Mouse (Mus musculus) midbrain, embryonic 12.5 days (tissue): ENCODE data around the gene Cacnb4. TPM values are rescaled to one million over a fixed set of nuclear protein-coding genes. Genes with fewer than 3 reads are reported as not detected.

Experiments used
- ATAC-seq: fragments of 200-750 bp; cut with Nextera tagmentation; 2 replicates; pipeline ENCODE4 v1.8.0; 2017; ENCODE audit warnings: low read depth, moderate TSS enrichment, moderate library complexity; ENCODE audit not compliant: low FRiP score
- H3K27ac ChIP-seq: fragments of 300-500 bp; sonication (generic); replicated peaks from 2 replicates; pipeline ENCODE4 v1.5.1; 2016; ENCODE audit warnings: mild to moderate bottlenecking
- H3K27me3 ChIP-seq: fragments of 300-500 bp; sonication (generic); 2 replicates; pipeline ENCODE4 v1.6.1; 2016; ENCODE audit warnings: mild to moderate bottlenecking
- H3K36me3 ChIP-seq: fragments of 300-500 bp; sonication (generic); 2 replicates; pipeline ENCODE4 v1.6.1; 2016
- H3K4me1 ChIP-seq: fragments of 300-500 bp; sonication (generic); 2 replicates; pipeline ENCODE4 v1.6.1; 2016
- H3K4me2 ChIP-seq: fragments of 300-500 bp; sonication (generic); replicated peaks from 2 replicates; pipeline ENCODE4 v1.6.1; 2016; ENCODE audit warnings: mild to moderate bottlenecking, moderate library complexity
- H3K4me3 ChIP-seq: fragments of 300-500 bp; sonication (generic); 2 replicates; pipeline ENCODE4 v1.5.1; 2016; ENCODE audit warnings: mild to moderate bottlenecking
- H3K9ac ChIP-seq: fragments of 300-500 bp; sonication (generic); replicated peaks from 2 replicates; pipeline ENCODE4 v1.6.1; 2016; ENCODE audit warnings: mild to moderate bottlenecking, moderate library complexity
- H3K9me3 ChIP-seq: fragments of 300-500 bp; sonication (generic); 2 replicates; pipeline ENCODE4 v1.6.1; 2016; ENCODE audit warnings: mild to moderate bottlenecking
- WGBS: fragments of 180-500 bp; shearing (Covaris S2); methylation state at CpG from one replicate; pipeline ENCODE4 v1.1.7; 2016; 5-methylcytosine and 5-hydroxymethylcytosine counted together
- polyA plus RNA-seq: library from polyadenylated mRNA; unstranded; fragments of >200 nt; fragmentation: Nextera tagmentation; extraction: Ambion mirVana; gene quantifications from 2 replicates; pipeline ENCODE4 v1.2.1, GENCODE M21; 2016

Cacnb4 gene
- polyA plus RNA-seq, 1 experiment from 2014 or later: 5.0 TPM

DNA sequence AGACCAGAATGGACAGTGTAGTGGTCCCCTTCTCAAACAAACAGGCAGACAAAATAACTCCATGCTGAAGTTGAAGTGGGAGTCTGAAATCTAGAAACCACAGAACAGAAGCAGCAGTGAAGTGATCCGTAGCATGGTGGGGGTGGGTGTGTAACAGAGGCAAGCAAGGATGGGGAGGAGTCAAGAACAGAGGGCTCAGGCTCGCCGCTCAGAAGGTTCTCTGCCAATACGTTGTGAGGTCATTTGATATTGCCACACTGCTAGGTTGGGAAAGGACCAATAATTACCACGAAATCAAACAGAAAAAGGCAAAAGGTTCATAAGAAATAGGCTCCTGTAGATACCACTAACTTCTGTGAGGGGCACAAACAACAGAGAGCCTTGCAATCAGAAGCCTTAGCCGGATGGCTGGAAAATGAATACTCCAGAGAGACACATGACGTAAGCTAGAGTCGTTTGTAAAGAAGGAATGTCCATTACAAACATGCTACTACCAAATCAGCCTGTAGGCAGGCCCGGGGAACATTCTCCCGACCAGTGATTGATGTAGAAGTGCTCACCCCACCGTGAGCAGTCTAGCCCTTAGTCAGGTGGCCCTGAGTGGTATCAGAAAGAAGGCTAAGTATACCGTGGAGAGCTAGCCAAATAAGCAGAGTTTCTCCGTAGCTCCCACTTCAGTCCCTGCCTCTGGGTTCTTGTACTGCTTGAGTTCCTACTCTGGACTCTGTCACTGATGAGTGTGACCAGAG, 199.7 kb downstream of the Cacnb4 start:
- Histone ChIP-seq H3K36me3 (peaks cover 6% of the 10 kb centered on the region; the same call in 1 of the 2 replicates), H3K9ac (no peak overlapping the region), H3K4me1 (no peaks in the 10 kb centered on the region), H3K9me3 (no peaks in the 10 kb centered on the region), H3K4me3 (no peak overlapping the region), H3K27me3 (no peaks in the 10 kb centered on the region), H3K27ac (no peak overlapping the region), H3K4me2 (no peak overlapping the region)
- ATAC-seq: no peak
- 83% methylated on average over 13 of the region's 13 CpGs for WGBS

DNA sequence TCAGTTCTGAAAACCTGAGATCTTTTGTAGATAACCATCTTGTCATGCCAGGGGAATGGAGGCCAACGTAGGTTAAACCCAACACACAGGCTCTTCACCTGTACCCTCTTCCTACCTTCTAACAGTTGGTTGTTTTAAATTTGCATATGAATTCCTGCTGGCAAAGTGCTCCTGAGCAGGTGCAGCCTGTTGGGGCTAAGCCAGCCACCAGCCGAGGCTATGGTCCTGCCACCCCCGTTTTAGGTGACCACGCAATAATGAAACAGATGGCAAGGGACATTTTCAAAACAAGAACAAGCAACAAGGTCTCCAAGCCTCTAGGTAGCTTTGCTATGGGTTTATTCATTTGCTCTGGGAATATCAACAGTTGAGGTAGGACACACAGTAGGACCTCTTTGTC, 200.8 kb downstream of the Cacnb4 start:
- no peak for ATAC-seq
- Histone ChIP-seq H3K27ac (no peak overlapping the region), H3K4me3 (no peak overlapping the region), H3K4me2 (no peak overlapping the region), H3K36me3 (peaks cover 6% of the 10 kb centered on the region; the same call in 1 of the 2 replicates), H3K9me3 (no peaks in the 10 kb centered on the region), H3K9ac (no peak overlapping the region), H3K27me3 (no peaks in the 10 kb centered on the region), H3K4me1 (no peaks in the 10 kb centered on the region)
- WGBS: 96% methylated on average over 4 of the region's 4 CpGs

DNA sequence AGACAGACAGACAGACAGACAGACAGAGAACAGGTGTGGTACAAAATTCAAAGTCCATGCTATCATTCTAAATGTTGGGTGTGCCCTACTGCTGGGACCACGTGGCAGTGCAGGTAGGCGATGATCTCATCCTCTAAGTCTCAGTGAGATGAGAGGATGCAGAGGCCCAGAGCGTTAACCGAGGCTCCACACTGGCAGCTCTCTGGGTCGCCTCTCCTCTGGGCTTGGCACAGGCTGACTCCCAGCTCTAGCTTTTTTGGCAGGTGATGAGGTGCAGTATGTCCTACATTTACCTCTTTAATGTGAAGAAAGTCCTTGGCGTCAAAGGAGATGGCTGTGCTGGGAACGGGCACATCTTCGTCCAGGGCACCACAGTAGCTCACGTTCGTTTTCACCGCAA, 202.1 kb downstream of the Cacnb4 start:
- H3K27me3 ChIP-seq: no peaks in the 10 kb centered on the region
- no peaks in the 10 kb centered on the region for H3K9me3 ChIP-seq
- peaks cover 6% of the 10 kb centered on the region; the same call in 1 of the 2 replicates for H3K36me3 ChIP-seq
- ATAC-seq: no peak
- H3K4me1 ChIP-seq: no peaks in the 10 kb centered on the region
- H3K9ac ChIP-seq: no peak overlapping the region
- no peak overlapping the region for H3K4me2 ChIP-seq
- no peak overlapping the region for H3K4me3 ChIP-seq
- H3K27ac ChIP-seq: no peak overlapping the region
- 92% methylated on average over 11 of the region's 11 CpGs for WGBS

DNA sequence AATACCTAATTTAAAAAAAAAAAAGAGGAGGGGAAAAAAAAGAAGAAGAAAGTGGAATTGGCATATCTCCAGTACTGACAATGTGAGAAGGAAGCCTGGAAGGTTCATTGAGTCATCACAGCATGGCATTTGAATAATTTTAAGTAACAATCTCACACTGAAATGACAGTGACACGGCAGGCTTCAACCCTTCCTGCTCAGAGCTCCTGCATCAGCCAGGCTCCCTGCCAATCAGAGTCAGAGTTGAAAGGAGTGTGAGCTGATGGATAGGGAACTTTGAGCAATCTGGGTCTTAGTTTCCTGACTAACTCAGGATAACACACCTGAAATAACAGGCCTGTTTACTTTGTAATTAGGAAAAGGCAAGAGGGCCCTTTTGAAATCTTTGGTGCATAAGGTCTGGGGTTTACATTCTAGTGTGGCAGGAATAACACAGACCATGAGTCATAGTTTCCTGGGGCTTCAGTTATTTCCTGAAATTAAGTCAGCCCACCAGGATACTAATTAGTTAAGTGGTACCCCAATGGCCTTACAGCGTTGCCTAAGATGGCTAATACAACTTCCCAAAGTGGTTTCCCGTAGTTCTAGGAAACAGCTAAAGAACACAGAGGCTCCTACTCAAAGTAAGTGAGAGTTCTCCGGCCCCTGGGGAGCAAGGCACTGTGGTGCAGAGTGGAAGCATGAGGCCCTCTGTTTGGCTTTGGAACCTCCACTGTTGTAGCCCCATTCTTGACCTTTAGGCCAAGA, 204.9 kb downstream of the Cacnb4 start:
- no peak for ATAC-seq
- Histone ChIP-seq H3K27ac (no peak overlapping the region), H3K9ac (no peak overlapping the region), H3K4me2 (no peak overlapping the region), H3K27me3 (no peaks in the 10 kb centered on the region), H3K9me3 (no peaks in the 10 kb centered on the region), H3K36me3 (peaks cover 6% of the 10 kb centered on the region; the same call in 1 of the 2 replicates), H3K4me1 (no peaks in the 10 kb centered on the region), H3K4me3 (no peak overlapping the region)
- 60% methylated on average over 4 of the region's 4 CpGs for WGBS

DNA sequence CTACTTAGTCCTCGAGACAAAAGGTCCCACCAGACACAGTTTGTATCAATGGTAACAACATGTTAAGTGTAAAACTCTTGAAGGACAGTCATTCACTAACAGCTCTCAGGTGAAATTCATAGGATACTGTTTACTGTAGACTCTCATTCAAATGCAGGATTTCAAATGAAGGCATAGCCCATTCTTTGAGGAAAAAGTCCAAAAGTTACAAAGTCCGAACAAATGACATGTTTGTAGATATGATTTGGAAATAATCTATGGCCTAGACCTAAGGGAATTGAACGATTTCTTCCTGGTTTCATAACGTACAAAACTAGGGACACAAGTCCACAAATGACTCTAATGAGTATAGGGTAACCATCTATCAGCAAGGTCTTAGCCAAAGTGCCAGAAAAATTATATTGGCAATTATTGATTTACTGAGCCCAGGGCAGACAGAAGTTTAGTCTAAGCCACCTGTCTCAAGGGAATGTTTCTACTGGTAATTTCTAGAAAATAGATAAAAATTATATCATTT, 206.5 kb downstream of the Cacnb4 start:
- Histone ChIP-seq H3K27me3 (no peaks in the 10 kb centered on the region), H3K36me3 (peaks cover 6% of the 10 kb centered on the region; the same call in 1 of the 2 replicates), H3K4me1 (no peaks in the 10 kb centered on the region), H3K9me3 (no peaks in the 10 kb centered on the region), H3K9ac (no peak overlapping the region), H3K4me3 (no peak overlapping the region), H3K27ac (no peak overlapping the region), H3K4me2 (no peak overlapping the region)
- WGBS: 88% methylated on average over 4 of the region's 4 CpGs
- no peak for ATAC-seq

DNA sequence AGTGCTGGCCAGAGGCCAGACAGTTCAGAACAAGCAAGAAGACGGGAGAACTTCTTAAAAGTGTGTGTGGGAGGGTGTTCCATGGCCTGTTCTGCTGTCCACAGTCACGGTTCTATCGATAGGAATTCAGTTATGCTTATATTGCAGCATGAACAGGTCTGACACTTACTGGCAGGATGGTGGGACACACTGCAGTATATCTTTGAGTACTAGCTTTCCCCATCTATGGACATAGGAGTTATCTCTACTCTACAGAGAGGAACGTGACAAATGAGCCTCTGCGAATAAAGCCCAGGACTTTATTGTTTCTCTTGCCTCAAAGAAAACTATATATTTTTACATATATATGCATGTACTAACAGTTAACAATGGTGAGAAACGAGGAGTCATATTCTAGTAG, 209.0 kb downstream of the Cacnb4 start:
- ATAC-seq: no peak
- Histone ChIP-seq H3K4me1 (no peaks in the 10 kb centered on the region), H3K27ac (no peak overlapping the region), H3K4me2 (no peak overlapping the region), H3K9me3 (no peaks in the 10 kb centered on the region), H3K4me3 (no peak overlapping the region), H3K9ac (no peak overlapping the region), H3K36me3 (no peaks in the 10 kb centered on the region), H3K27me3 (no peaks in the 10 kb centered on the region)
- WGBS: 87% methylated on average over 6 of the region's 6 CpGs

DNA sequence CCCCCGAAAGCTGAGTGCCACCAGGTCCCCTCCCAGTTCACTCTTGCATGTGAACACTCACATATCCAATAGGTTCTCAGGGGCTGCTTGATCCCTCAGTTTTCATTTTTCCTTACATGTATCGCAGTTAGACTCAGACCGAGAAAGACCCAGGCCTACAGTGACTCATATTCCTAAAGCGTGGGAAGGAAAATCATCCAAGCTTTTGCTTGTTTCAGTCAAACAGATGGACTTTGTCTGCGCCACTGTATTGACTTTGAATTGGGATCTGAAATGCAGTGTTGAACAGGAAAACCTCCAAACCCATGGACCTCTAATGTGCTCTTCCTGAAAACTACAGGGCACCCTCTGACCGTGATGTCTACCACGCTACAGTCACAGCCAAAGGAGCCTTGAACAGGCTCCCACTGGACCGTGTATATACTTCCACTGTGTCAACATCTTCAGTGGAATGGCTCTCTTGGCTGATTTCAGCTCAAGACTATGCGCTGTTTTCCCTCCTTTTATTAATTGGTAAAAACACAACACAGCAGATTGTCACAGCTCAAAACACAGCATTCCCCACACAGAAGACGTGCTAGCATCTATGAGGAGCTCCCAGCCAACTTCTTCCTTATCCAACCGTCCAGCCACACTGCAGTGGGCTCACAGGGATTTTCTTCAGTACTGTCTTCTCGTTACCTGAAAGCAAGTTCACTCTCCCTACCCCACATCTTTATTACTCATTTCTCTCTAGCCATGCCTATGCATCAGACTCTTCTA, 215.2 kb downstream of the Cacnb4 start:
- Histone ChIP-seq H3K4me1 (no peaks in the 10 kb centered on the region), H3K4me3 (no peak overlapping the region), H3K9ac (no peak overlapping the region), H3K4me2 (no peak overlapping the region), H3K36me3 (no peaks in the 10 kb centered on the region), H3K27ac (no peak overlapping the region), H3K9me3 (no peaks in the 10 kb centered on the region), H3K27me3 (no peaks in the 10 kb centered on the region)
- WGBS: 88% methylated on average over 12 of the region's 12 CpGs
- ATAC-seq: no peak

DNA sequence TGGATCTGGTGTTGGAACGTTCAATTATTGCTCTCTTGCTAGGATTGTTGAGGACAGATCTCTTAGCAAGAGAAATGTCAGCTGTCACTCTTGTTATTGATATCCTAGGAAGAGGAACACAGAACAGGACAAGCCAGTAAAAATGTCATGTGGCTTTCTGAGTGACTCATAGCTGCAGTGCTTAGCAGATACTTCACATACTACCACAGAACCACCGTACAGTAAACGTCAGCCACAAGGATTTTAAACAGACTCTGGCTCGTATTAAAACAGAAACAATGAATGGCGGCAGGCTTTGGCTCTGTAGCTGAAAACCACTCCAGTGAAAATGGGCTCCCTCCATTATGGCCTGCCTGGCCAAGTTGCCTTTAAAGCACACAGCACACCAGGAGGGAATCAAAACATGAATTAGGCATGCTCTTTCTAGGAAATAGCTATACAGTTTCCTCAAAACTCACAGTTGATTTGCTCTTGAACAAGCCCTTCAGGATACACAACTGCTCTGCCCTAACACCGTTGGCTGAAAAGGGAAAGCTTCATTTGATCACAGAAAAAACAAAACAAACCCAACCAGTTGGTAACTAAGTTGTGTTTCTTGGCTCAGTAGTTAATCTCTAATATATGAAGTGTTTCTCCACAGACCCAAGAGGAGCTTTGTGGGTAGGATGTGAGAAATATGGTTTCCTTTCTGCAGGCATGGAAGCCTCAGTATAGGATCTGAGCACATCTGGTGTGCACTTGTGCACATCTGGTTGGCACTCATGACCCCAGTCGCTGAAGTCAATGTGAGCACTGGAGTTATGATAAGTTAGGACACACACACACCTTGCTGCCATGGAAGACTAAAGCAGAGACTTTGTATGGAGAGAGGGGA, 220.8 kb downstream of the Cacnb4 start:
- Histone ChIP-seq H3K4me1 (no peaks in the 10 kb centered on the region), H3K27ac (no peak overlapping the region), H3K27me3 (no peaks in the 10 kb centered on the region), H3K36me3 (no peaks in the 10 kb centered on the region), H3K4me3 (no peak overlapping the region), H3K4me2 (no peak overlapping the region), H3K9me3 (no peaks in the 10 kb centered on the region), H3K9ac (no peak overlapping the region)
- no peak for ATAC-seq
- 78% methylated on average over 7 of the region's 7 CpGs for WGBS

DNA sequence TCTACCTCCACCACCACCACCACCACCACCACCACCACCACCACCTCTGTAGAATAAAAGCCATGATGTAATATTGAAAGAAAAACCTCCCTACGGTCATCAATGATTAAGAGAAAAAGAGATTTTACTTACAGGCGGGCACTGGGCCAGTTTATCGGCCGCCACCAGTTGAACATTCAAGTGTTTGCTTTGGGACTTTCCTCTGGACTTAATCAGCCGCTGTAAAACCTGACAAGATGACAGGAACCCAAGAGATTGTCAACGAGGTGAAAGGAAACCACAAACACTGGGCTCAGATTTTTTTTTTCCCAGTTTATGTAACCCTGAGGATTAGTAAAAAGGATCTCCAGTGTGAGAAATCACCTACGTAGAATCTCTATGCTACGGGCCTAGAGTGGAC, 226.8 kb downstream of the Cacnb4 start:
- ATAC-seq: no peak
- H3K4me2 ChIP-seq: no peak overlapping the region
- no peak overlapping the region for H3K27ac ChIP-seq
- no peaks in the 10 kb centered on the region for H3K9me3 ChIP-seq
- H3K36me3 ChIP-seq: no peaks in the 10 kb centered on the region
- H3K4me1 ChIP-seq: no peaks in the 10 kb centered on the region
- H3K27me3 ChIP-seq: no peaks in the 10 kb centered on the region
- H3K9ac ChIP-seq: no peak overlapping the region
- WGBS: 84% methylated on average over 8 of the region's 8 CpGs
- no peak overlapping the region for H3K4me3 ChIP-seq

DNA sequence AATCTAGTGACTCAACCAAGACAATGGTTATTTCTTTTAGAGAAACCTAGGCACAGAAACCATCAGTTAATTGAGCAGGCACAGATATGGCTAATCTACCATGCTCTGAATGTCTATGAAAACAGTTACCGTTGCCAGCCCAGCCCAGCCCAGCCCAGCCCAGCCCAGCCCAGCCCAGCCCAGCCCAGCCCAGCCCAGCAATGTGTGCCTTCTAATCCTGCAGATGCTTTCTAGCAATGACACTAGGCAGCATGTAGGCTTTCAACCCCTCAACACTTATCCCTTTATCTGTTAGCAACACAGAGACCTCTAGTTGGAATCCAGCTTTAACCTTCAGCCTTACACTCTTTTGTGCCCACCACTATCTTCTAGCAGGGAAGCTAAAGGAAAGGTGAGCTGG, 227.7 kb downstream of the Cacnb4 start:
- no peak for ATAC-seq
- WGBS: 74% methylated on average over 1 of the region's 1 CpGs
- Histone ChIP-seq H3K27ac (no peak overlapping the region), H3K9me3 (no peaks in the 10 kb centered on the region), H3K4me1 (no peaks in the 10 kb centered on the region), H3K4me3 (no peak overlapping the region), H3K9ac (no peak overlapping the region), H3K36me3 (no peaks in the 10 kb centered on the region), H3K4me2 (no peak overlapping the region), H3K27me3 (no peaks in the 10 kb centered on the region)

DNA sequence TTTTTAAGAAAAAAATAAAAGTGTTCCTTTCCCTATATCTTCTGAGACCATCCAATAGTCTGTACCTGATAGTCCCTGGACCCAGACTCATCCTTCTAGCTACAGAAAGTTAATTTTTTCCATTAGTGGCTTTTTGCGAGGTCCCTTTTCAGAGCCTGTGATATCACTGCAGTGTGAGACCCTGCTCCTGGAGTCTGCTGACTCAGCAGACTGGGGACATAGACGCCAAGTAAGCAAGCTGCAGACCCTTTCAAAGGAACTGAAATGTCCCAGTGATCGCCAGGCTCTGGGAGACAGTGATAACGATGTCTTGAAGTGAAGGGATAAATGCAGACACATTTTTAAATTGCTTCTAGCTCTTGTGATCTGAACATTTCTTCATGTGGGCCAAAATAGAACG, 230.0 kb downstream of the Cacnb4 start:
- no peaks in the 10 kb centered on the region for H3K27me3 ChIP-seq
- no peak overlapping the region for H3K9ac ChIP-seq
- 0 out of 2 replicates have a peak, but pooled peaks cover 5% of the 10 kb centered on the region for H3K4me1 ChIP-seq
- 83% methylated on average over 5 of the region's 5 CpGs for WGBS
- no peak for ATAC-seq
- H3K9me3 ChIP-seq: no peaks in the 10 kb centered on the region
- H3K4me3 ChIP-seq: no peak overlapping the region
- H3K27ac ChIP-seq: no peak overlapping the region
- H3K36me3 ChIP-seq: no peaks in the 10 kb centered on the region
- H3K4me2 ChIP-seq: no peak overlapping the region
